Mouse (Mus musculus): ENCODE data around the gene Lrrc74b. TPM values are rescaled to one million over a fixed set of nuclear protein-coding genes. Genes with fewer than 3 reads are reported as not detected.

The Lrrc74b gene
- 0.52 and 1.1 TPM in 2 replicates for polyA plus RNA-seq (2014; fragmentation: Nextera tagmentation; extraction: Ambion mirVana)

DNA sequence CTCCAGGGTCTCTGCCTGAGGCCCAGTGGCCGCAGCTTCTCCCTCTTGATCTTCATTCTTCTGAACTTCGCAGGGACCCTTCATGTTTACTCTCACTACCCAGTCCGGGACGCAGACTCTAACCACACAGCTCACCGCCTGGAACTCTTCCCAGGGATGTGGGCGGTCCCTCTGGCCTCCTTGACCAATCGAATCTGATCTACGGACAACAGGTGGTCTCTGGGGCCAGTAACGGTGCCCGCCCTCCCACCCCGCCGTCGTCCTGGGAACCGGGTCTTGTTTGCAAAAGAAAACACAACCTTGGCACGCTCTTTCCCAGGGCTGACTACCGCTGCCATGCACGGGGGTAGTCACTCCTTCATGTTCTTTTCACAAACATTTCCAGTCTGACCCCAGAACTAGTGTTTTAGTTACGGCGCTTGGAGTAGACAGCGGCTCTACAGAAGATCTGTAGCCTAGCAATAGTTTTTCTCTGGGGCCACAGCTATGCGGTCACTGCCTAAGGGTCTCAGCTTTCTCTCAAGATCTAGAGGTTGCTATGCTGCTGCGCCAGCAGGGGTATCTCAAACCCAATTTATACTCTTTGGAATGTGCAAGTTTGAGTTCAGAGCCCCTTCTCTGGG is at the start of gene Lrrc74b:
TSS of gene Lrrc74b (minus strand) at position 120 of the 623 bp plus-strand sequence.
- Histone ChIP-seq H3K4me1 (replicated peaks; ENCODE audit: control insufficient read depth, insufficient read depth, low read length) (peaks cover 19% of the 10 kb centered on the region), H3K27ac (ENCODE audit: low read depth, low read length) (peak within 1 kb of the TSS; percentile 31), H3K27me3 (ENCODE audit: control insufficient read depth, insufficient read depth, low read length) (no peaks in the 10 kb centered on the region; the same call in 1 of the 2 replicates), H3K9me3 (ENCODE audit: control insufficient read depth, low read length) (no peaks in the 10 kb centered on the region), H3K36me3 (ENCODE audit: control insufficient read depth, insufficient read depth, low read length) (no peaks in the 10 kb centered on the region), H3K9ac (ENCODE audit: low read depth, low read length) (0 out of 2 replicates have a peak within 1 kb of the TSS, but pooled peaks have one; percentile 31), H3K4me2 (replicated peaks; ENCODE audit: low read depth, low read length) (peak within 1 kb of the TSS; percentile 53), H3K4me3 (ENCODE audit: low read depth, low read length) (peak within 1 kb of the TSS; percentile 22)
- DNase-seq (ENCODE audit: low spot score): peak; percentile 72
- under 1% methylated on average over 22 of the region's 22 CpGs for WGBS
- ATAC-seq (ENCODE audit: low FRiP score): peak; percentile 65

DNA sequence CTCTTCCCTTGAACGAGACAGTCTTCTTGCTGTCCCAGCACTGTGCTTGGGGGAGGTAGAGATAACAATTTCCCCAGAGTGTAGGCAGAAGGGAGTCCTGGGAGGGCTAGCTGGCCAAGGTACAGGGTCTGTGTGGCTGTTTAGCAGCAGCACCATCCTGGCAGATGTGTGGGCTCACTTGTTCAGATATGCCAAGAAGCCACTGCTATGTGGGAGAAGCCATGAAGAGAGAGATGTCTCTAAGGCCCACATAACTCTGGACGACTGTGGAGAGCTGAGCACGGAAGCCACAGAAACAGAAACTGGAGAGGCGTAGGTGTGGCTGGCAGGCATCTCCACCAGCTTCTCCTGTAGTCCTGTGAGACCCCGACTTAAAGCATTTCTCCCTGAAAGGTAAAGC is 44.6 kb upstream of the Lrrc74b start:
- no peaks in the 10 kb centered on the region for H3K36me3 ChIP-seq (ENCODE audit: control insufficient read depth, insufficient read depth, low read length)
- WGBS: 77% methylated on average over 5 of the region's 5 CpGs
- DNase-seq (ENCODE audit: low spot score) (no peak), ATAC-seq (ENCODE audit: low FRiP score) (no peak)
- H3K4me1 ChIP-seq (replicated peaks; ENCODE audit: control insufficient read depth, insufficient read depth, low read length): no peaks in the 10 kb centered on the region
- no peaks in the 10 kb centered on the region for H3K27me3 ChIP-seq (ENCODE audit: control insufficient read depth, insufficient read depth, low read length)
- no peak overlapping the region for H3K27ac ChIP-seq (ENCODE audit: low read depth, low read length)
- no peaks in the 10 kb centered on the region for H3K9me3 ChIP-seq (ENCODE audit: control insufficient read depth, low read length)
- H3K4me2 ChIP-seq (replicated peaks; ENCODE audit: low read depth, low read length): no peak overlapping the region
- H3K9ac ChIP-seq (ENCODE audit: low read depth, low read length): no peak overlapping the region
- H3K4me3 ChIP-seq (ENCODE audit: low read depth, low read length): no peak overlapping the region

DNA sequence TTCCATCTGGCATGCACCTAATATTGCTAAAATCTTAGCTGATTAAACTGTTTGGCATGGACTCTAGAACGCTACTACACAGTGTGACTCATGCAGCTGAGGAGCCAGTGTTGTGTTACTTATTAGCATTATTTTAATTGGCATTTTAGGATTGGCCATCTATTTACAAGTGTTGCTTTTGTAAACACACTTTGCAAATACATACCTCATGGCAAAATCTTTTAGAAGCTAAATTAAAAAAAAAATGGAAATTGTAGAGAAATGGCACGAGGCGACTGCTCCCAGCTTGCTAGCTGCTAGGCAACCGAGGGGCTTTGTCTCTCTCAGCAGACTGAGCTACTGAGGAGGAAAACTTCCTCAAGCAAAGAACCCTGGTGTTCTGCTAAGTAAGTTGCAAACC is 43.9 kb upstream of the Lrrc74b start:
- Histone ChIP-seq H3K27me3 (ENCODE audit: control insufficient read depth, insufficient read depth, low read length) (no peaks in the 10 kb centered on the region), H3K4me1 (replicated peaks; ENCODE audit: control insufficient read depth, insufficient read depth, low read length) (no peaks in the 10 kb centered on the region), H3K9ac (ENCODE audit: low read depth, low read length) (no peak overlapping the region), H3K36me3 (ENCODE audit: control insufficient read depth, insufficient read depth, low read length) (no peaks in the 10 kb centered on the region), H3K4me3 (ENCODE audit: low read depth, low read length) (no peak overlapping the region), H3K4me2 (replicated peaks; ENCODE audit: low read depth, low read length) (no peak overlapping the region), H3K9me3 (ENCODE audit: control insufficient read depth, low read length) (no peaks in the 10 kb centered on the region), H3K27ac (ENCODE audit: low read depth, low read length) (no peak overlapping the region)
- no peak for DNase-seq (ENCODE audit: low spot score)
- WGBS: 60% methylated on average over 4 of the region's 4 CpGs
- ATAC-seq (ENCODE audit: low FRiP score): no peak

DNA sequence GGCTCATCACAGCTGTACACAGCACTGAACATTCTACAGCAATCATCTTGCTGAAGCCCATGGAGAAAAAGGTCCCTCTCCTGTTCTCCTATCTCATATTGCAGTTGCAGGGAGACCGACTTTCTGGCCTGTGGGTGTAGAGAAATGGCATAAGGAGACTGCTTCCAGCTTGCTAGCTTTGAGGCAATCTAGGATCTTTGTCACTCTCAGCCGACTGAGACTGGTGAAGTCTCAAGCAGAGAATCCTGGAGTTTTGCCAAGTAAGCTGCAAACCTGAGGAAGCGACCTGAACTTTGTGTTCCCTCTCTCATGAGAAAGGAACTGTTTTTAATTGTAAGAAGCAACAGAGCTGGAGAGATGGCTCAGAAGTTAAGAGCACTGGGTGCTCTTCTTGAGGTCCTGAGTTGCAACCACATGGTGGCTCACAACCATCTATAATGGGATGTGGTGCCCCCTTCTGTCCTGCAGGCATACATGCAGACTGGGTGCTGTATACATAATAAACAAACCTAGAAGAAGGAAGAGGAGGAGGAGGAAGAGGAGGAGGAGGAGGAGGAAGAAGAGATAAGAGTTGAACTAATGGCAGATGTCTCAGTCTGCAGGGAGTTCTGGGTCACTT is 40.0 kb upstream of the Lrrc74b start:
- no peaks in the 10 kb centered on the region for H3K4me1 ChIP-seq (replicated peaks; ENCODE audit: control insufficient read depth, insufficient read depth, low read length)
- ATAC-seq (ENCODE audit: low FRiP score): no peak
- DNase-seq (ENCODE audit: low spot score): no peak

DNA sequence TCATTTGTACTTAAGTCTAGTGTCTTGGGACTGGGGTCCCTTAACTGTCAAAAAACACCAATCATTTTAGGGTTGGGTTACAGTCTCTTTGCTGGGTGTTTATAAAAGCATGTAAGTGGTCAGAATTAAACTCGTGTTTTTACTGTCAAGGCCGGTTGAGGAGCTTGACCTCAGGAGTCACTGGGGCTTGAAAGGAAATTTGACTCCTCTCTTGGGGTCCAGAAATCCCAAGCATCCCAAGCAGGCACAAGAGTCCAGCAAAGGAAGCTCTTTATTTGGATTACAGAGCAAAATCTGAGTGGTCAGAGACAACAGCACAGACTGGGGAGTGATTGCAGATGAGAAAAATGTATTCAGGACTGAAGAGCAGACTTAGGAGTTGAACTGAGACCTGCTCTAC is 29.7 kb upstream of the Lrrc74b start:
- Histone ChIP-seq H3K27ac (ENCODE audit: low read depth, low read length) (no peak overlapping the region), H3K9me3 (ENCODE audit: control insufficient read depth, low read length) (no peaks in the 10 kb centered on the region), H3K4me3 (ENCODE audit: low read depth, low read length) (no peak overlapping the region), H3K27me3 (ENCODE audit: control insufficient read depth, insufficient read depth, low read length) (no peaks in the 10 kb centered on the region), H3K4me2 (replicated peaks; ENCODE audit: low read depth, low read length) (no peak overlapping the region), H3K4me1 (replicated peaks; ENCODE audit: control insufficient read depth, insufficient read depth, low read length) (no peaks in the 10 kb centered on the region), H3K36me3 (ENCODE audit: control insufficient read depth, insufficient read depth, low read length) (no peaks in the 10 kb centered on the region), H3K9ac (ENCODE audit: low read depth, low read length) (no peak overlapping the region)
- 40% methylated on average over 2 of the region's 2 CpGs for WGBS
- no peak for DNase-seq (ENCODE audit: low spot score)
- ATAC-seq (ENCODE audit: low FRiP score): no peak

More for the DNA sequence above, 40.0 kb upstream of the Lrrc74b start:
- Histone ChIP-seq H3K9me3 (ENCODE audit: control insufficient read depth, low read length) (no peaks in the 10 kb centered on the region), H3K9ac (ENCODE audit: low read depth, low read length) (no peak overlapping the region), H3K4me3 (ENCODE audit: low read depth, low read length) (no peak overlapping the region), H3K36me3 (ENCODE audit: control insufficient read depth, insufficient read depth, low read length) (no peaks in the 10 kb centered on the region), H3K27ac (ENCODE audit: low read depth, low read length) (no peak overlapping the region), H3K27me3 (ENCODE audit: control insufficient read depth, insufficient read depth, low read length) (no peaks in the 10 kb centered on the region), H3K4me2 (replicated peaks; ENCODE audit: low read depth, low read length) (no peak overlapping the region)
- WGBS: 72% methylated on average over 3 of the region's 3 CpGs

DNA sequence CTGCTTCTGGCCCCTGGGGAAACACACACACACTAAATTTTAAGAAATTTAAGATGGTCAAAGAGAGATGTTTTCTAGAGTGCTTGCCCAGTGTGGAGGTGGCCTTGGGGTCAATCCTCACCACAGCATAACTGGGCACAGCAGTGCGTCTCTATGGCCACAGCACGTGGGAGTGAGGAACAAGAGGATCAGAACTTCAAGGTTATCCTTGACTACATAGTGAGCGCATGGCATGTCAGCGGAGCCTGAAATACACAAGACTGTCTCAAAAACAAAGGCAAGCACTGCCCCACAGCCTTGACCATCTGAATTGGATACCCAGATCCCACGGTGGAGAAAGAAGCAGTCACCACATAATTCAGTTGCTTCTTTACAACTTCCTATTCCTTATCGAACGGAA is 23.5 kb upstream of the Lrrc74b start:
- WGBS: 83% methylated on average over 7 of the region's 7 CpGs
- no peak for ATAC-seq (ENCODE audit: low FRiP score)
- H3K27me3 ChIP-seq (ENCODE audit: control insufficient read depth, insufficient read depth, low read length): no peaks in the 10 kb centered on the region

DNA sequence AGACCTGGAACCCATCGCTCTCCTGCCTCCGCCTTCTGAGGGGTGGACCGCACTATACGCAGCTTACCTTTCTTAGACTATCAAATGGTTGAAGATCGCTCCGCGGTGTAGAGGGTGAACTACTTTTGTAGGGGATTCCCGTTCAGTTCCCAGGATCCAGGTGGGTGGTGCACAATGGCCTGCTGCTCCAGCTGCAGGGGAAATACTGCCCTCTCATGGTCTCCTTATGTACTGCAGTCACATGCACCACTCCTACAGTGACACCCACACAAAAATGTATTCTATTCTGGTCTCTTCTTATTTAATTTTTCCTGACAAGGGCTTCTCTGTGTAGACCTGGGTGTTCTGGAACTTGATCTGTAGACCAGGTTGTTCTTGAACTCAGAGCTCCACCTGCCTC is 22.0 kb upstream of the Lrrc74b start, which contains the start of gene Slc7a4:
TSS of gene Slc7a4 (minus strand) at position 151 of the 400 bp plus-strand sequence.
- H3K36me3 ChIP-seq (ENCODE audit: control insufficient read depth, insufficient read depth, low read length): no peaks in the 10 kb centered on the region
- no peak within 1 kb of the TSS for H3K4me2 ChIP-seq (replicated peaks; ENCODE audit: low read depth, low read length)
- no peaks in the 10 kb centered on the region for H3K9me3 ChIP-seq (ENCODE audit: control insufficient read depth, low read length)
- H3K9ac ChIP-seq (ENCODE audit: low read depth, low read length): no peak within 1 kb of the TSS
- DNase-seq (ENCODE audit: low spot score) (peak; percentile 61), ATAC-seq (ENCODE audit: low FRiP score) (no peak)
- no peaks in the 10 kb centered on the region for H3K4me1 ChIP-seq (replicated peaks; ENCODE audit: control insufficient read depth, insufficient read depth, low read length)
- H3K27ac ChIP-seq (ENCODE audit: low read depth, low read length): no peak within 1 kb of the TSS
- WGBS: 14% methylated on average over 8 of the region's 8 CpGs
- H3K4me3 ChIP-seq (ENCODE audit: low read depth, low read length): no peak within 1 kb of the TSS
- H3K27me3 ChIP-seq (ENCODE audit: control insufficient read depth, insufficient read depth, low read length): no peaks in the 10 kb centered on the region

More for the DNA sequence above, 23.5 kb upstream of the Lrrc74b start:
- Histone ChIP-seq H3K4me2 (replicated peaks; ENCODE audit: low read depth, low read length) (no peak overlapping the region), H3K4me3 (ENCODE audit: low read depth, low read length) (no peak overlapping the region), H3K9me3 (ENCODE audit: control insufficient read depth, low read length) (no peaks in the 10 kb centered on the region), H3K36me3 (ENCODE audit: control insufficient read depth, insufficient read depth, low read length) (no peaks in the 10 kb centered on the region), H3K4me1 (replicated peaks; ENCODE audit: control insufficient read depth, insufficient read depth, low read length) (no peaks in the 10 kb centered on the region), H3K27ac (ENCODE audit: low read depth, low read length) (no peak overlapping the region), H3K9ac (ENCODE audit: low read depth, low read length) (no peak overlapping the region)
- no peak for DNase-seq (ENCODE audit: low spot score)

DNA sequence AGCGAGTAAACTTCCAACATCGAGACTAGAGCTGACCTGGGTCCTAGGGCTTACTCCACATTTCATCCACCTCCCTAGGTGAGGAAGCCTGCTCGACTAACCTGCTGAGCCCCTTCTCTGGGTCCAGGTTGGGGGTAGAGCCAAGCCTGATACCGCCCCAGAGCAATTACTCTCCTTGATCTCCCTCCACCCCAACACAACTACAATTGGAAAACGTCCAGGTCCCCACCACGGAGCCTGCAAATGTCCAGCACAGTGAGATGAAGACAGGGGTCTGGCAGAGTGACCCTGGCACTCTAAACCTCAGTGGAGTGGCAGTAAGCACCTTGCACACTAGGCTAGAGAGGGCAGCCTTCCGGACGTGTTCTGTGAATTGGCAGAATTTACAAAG is 15.8 kb upstream of the Lrrc74b start:
- Histone ChIP-seq H3K9ac (ENCODE audit: low read depth, low read length) (peak overlapping the region; percentile 59; the same call in 1 of the 2 replicates), H3K4me2 (replicated peaks; ENCODE audit: low read depth, low read length) (peak overlapping the region; percentile 68), H3K9me3 (ENCODE audit: control insufficient read depth, low read length) (no peaks in the 10 kb centered on the region), H3K4me3 (ENCODE audit: low read depth, low read length) (peak overlapping the region; percentile 36; the same call in 1 of the 2 replicates), H3K36me3 (ENCODE audit: control insufficient read depth, insufficient read depth, low read length) (no peaks in the 10 kb centered on the region), H3K4me1 (replicated peaks; ENCODE audit: control insufficient read depth, insufficient read depth, low read length) (no peaks in the 10 kb centered on the region), H3K27ac (ENCODE audit: low read depth, low read length) (no peak overlapping the region), H3K27me3 (ENCODE audit: control insufficient read depth, insufficient read depth, low read length) (peaks cover 21% of the 10 kb centered on the region; the same call in 1 of the 2 replicates)
- no peak for DNase-seq (ENCODE audit: low spot score)
- ATAC-seq (ENCODE audit: low FRiP score): no peak; the same call in 1 of the 2 replicates
- 21% methylated on average over 8 of the region's 8 CpGs for WGBS
